In genomic region chr1:69717107-69717506, GRCm38 (mm10) we compare ENCODE assay signal across 32 mouse cellular contexts.
"Had no signal": no experiment of that assay in that cellular context is flagged by ENCODE, and none has a peak within 500 bp of the region (broad histone marks: within the 10 kb centered on the region; RNA-seq: fewer than 3 reads in every experiment).

No protein-coding gene starts in this region.

- H3K4me2 ChIP-seq: limb, embryonic 12.5 days; limb, embryonic 13.5 days; limb, embryonic 15.5 days; liver, embryonic 12.5 days; liver, embryonic 13.5 days; liver, embryonic 15.5 days; lung, embryonic 14.5 days; lung, embryonic 15.5 days; midbrain, embryonic 11.5 days; midbrain, embryonic 12.5 days; midbrain, embryonic 13.5 days; midbrain, embryonic 15.5 days; neural tube, embryonic 12.5 days; neural tube, embryonic 13.5 days had no signal

- DNase-seq: left cerebral cortex, postnatal 4 days; liver; liver, embryonic 13.5 days; liver, postnatal 0 days; lung, adult 18-20 months; lung, adult 2 months; lung, embryonic 14.5 days; lung, postnatal 10 days; lung, postnatal 14 days; lung, postnatal 36 days; lung, postnatal 4 days; midbrain, embryonic 14.5 days had no signal

- H3K9ac ChIP-seq: limb, embryonic 12.5 days; limb, embryonic 13.5 days; limb, embryonic 15.5 days; liver, embryonic 12.5 days; liver, embryonic 13.5 days; liver, embryonic 15.5 days; liver, postnatal 0 days; lung, embryonic 14.5 days; lung, embryonic 15.5 days; midbrain, embryonic 12.5 days; midbrain, embryonic 13.5 days; midbrain, embryonic 15.5 days; neural tube, embryonic 12.5 days; neural tube, embryonic 13.5 days had no signal

- H3K27me3 ChIP-seq: limb, embryonic 12.5 days; limb, embryonic 13.5 days; limb, embryonic 15.5 days; liver, embryonic 12.5 days; liver, embryonic 13.5 days; liver, embryonic 15.5 days; lung, embryonic 15.5 days; megakaryocyte, embryonic 14.5 days; midbrain, embryonic 12.5 days; midbrain, embryonic 13.5 days; midbrain, embryonic 15.5 days; neural tube, embryonic 12.5 days; neural tube, embryonic 13.5 days had no signal

- H3K27ac ChIP-seq: left cerebral cortex, adult 2 months; limb, embryonic 10.5 days; limb, embryonic 12.5 days; limb, embryonic 13.5 days; limb, embryonic 15.5 days; liver, embryonic 12.5 days; liver, embryonic 13.5 days; liver, embryonic 15.5 days; lung, embryonic 15.5 days; macrophage; midbrain, embryonic 10.5 days; midbrain, embryonic 12.5 days; midbrain, embryonic 13.5 days; midbrain, embryonic 15.5 days; neural tube, embryonic 12.5 days; neural tube, embryonic 13.5 days had no signal

- H3K9me3 ChIP-seq: limb, embryonic 10.5 days; limb, embryonic 12.5 days; limb, embryonic 13.5 days; limb, embryonic 15.5 days; liver, embryonic 12.5 days; liver, embryonic 13.5 days; liver, embryonic 15.5 days; lung, embryonic 15.5 days; megakaryocyte, embryonic 14.5 days; midbrain, embryonic 10.5 days; midbrain, embryonic 12.5 days; midbrain, embryonic 13.5 days; midbrain, embryonic 15.5 days; neural tube, embryonic 12.5 days; neural tube, embryonic 13.5 days had no signal

- H3K4me3 ChIP-seq: left cerebral cortex, adult 2 months; limb, embryonic 10.5 days; limb, embryonic 12.5 days; limb, embryonic 13.5 days; limb, embryonic 15.5 days; liver, embryonic 12.5 days; liver, embryonic 13.5 days; liver, embryonic 15.5 days; lung, embryonic 15.5 days; megakaryocyte, embryonic 14.5 days; midbrain, embryonic 10.5 days; midbrain, embryonic 12.5 days; midbrain, embryonic 13.5 days; midbrain, embryonic 15.5 days; myocyte; neural tube, embryonic 12.5 days; neural tube, embryonic 13.5 days had no signal

- H3K36me3 ChIP-seq: limb, embryonic 10.5 days; limb, embryonic 12.5 days; limb, embryonic 13.5 days; limb, embryonic 15.5 days; liver, embryonic 12.5 days; liver, embryonic 13.5 days; liver, embryonic 15.5 days; lung, embryonic 15.5 days; midbrain, embryonic 10.5 days; midbrain, embryonic 12.5 days; midbrain, embryonic 13.5 days; midbrain, embryonic 15.5 days; neural tube, embryonic 12.5 days; neural tube, embryonic 13.5 days had no signal

- H3K4me1 ChIP-seq: limb, embryonic 10.5 days; limb, embryonic 12.5 days; limb, embryonic 13.5 days; limb, embryonic 15.5 days; liver, embryonic 12.5 days; liver, embryonic 13.5 days; liver, embryonic 15.5 days; lung, embryonic 15.5 days; megakaryocyte, embryonic 14.5 days; midbrain, embryonic 10.5 days; midbrain, embryonic 12.5 days; midbrain, embryonic 13.5 days; midbrain, embryonic 15.5 days; neural tube, embryonic 12.5 days; neural tube, embryonic 13.5 days had no signal

- ATAC-seq: liver, embryonic 12.5 days; liver, postnatal 0 days; lung, postnatal 0 days; midbrain, embryonic 13.5 days; midbrain, embryonic 15.5 days; midbrain, embryonic 16.5 days had no signal
